Comparison of ENCODE assay signal across 21 mouse cellular contexts in genomic region chr11:96412941-96413491, GRCm38 (mm10). TPM values are rescaled to one million over a fixed set of nuclear protein-coding genes. Genes with fewer than 3 reads are reported as not detected.
DNase-seq lines count a peak whose midpoint lies in the region; TF ChIP-seq lines count a peak whose summit lies in the region.
"Had no signal": no experiment of that assay in that cellular context is flagged by ENCODE, and none has a peak within 500 bp of the region (broad histone marks: within the 10 kb centered on the region; RNA-seq: fewer than 3 reads in every experiment).

No protein-coding gene starts in this region.

- peaks cover 89% of the 10 kb centered on the region for H3K27me3 ChIP-seq in CH12.LX (replicated peaks)
- peaks cover 93% of the 10 kb centered on the region for H3K27me3 ChIP-seq in limb, embryonic 10.5 days (ENCODE audit: low read depth, poor library complexity, severe bottlenecking)

- no peak overlapping the region for H3K4me2 ChIP-seq in CH12.LX (ENCODE audit: insufficient read depth, low read depth, poor library complexity, severe bottlenecking)
- H3K4me2 ChIP-seq: midbrain, embryonic 12.5 days had no signal

- H3K79me2 ChIP-seq in CH12.LX (replicated peaks; ENCODE audit: control insufficient read depth, extremely low read depth, insufficient read depth, poor library complexity, severe bottlenecking) = no peaks in the 10 kb centered on the region

- DNase-seq in kidney, adult 18-20 months = peak; percentile 24
- DNase-seq in kidney, postnatal 14 days = no peak
- DNase-seq in CH12.LX (ENCODE audit: extremely low read depth) = no peak
- no peak for DNase-seq in limb, embryonic 10.5 days (ENCODE audit: low spot score)
- no peak for DNase-seq in right cerebral cortex, postnatal 36 days (ENCODE audit: low spot score in 2 of 2)
- DNase-seq in urinary bladder, postnatal 10 days (ENCODE audit: low spot score) = no peak
- no peak for DNase-seq in spleen, postnatal 10 days (ENCODE audit: low spot score in 2 of 2)
- DNase-seq: forebrain, postnatal 0 days had no signal

- H3K4me1 ChIP-seq in CH12.LX (ENCODE audit: control insufficient read depth in 1 of 2, insufficient read depth in 2 of 2) = peaks cover 0 to 6% of the 10 kb centered on the region in 2 experiments; a peak in 2 of 4 replicates
- peaks cover 21% of the 10 kb centered on the region for H3K4me1 ChIP-seq in embryonic fibroblast, embryonic 13.5 days (ENCODE audit: control insufficient read depth, insufficient read depth, low read length)
- H3K4me1 ChIP-seq in limb, embryonic 10.5 days = peaks cover 27% of the 10 kb centered on the region

- WGBS in limb, embryonic 10.5 days = 72% methylated on average over 9 of the region's 9 CpGs

- in situ Hi-C loops in CH12.LX (cut with MboI; ENCODE audit: low pct_ligation_motif_present, low pct_unique_long_range_greater_than_20kb, low sequenced_read_pairs) = no loop called here

- no peak overlapping the region for H3K27ac ChIP-seq in CH12.LX (ENCODE audit: insufficient read depth, low read depth)
- H3K27ac ChIP-seq in embryonic fibroblast, embryonic 13.5 days (ENCODE audit: insufficient read depth, low read length) = peak overlapping the region; percentile 60
- H3K27ac ChIP-seq in limb, embryonic 10.5 days = peak overlapping the region; percentile 4; the same call in 1 of the 2 replicates
- H3K27ac ChIP-seq: heart, adult 2 months; midbrain, embryonic 12.5 days had no signal

- H3K9me3 ChIP-seq in CH12.LX (replicated peaks; ENCODE audit: low read length) = peaks cover 13% of the 10 kb centered on the region
- H3K9me3 ChIP-seq in limb, embryonic 10.5 days (replicated peaks) = no peaks in the 10 kb centered on the region; the same call in 1 of the 2 replicates
- H3K9me3 ChIP-seq: G1E; midbrain, embryonic 12.5 days had no signal

- no peak overlapping the region for H3K4me3 ChIP-seq in CH12.LX (replicated peaks in 1 of 3; ENCODE audit: low read depth in 2 of 3, low read length in 2 of 3, poor library complexity in 1 of 3)
- H3K4me3 ChIP-seq in embryonic fibroblast, embryonic 13.5 days (ENCODE audit: insufficient read depth, low read length) = no peak overlapping the region
- H3K4me3 ChIP-seq in limb, embryonic 10.5 days = no peak overlapping the region
- H3K4me3 ChIP-seq: erythroblast, embryonic 14.5 days; heart, adult 2 months; midbrain, embryonic 12.5 days had no signal

- no peak for TF ChIP-seq CTCF in CH12.LX (conservative IDR thresholded peaks at IDR 0.05 in 1 of 2, IDR thresholded peaks at IDR 0.05 in 1 of 2; ENCODE audit: low read depth in 2 of 2, low read length in 2 of 2)
- no peak for TF ChIP-seq CTCF in embryonic fibroblast, embryonic 13.5 days (IDR thresholded peaks at IDR 0.05; ENCODE audit: borderline replicate concordance, insufficient read depth, low read length)

- dilution Hi-C loops in CH12.LX (cut with MboI; ENCODE audit: extremely low pct_ligation_motif_present, extremely low pct_unique_long_range_greater_than_20kb, low sequenced_read_pairs) = no loop called here

- no peak overlapping the region for H3K9ac ChIP-seq in CH12.LX (ENCODE audit: insufficient read depth, low read depth)
- H3K9ac ChIP-seq: forebrain, postnatal 0 days; midbrain, embryonic 12.5 days had no signal

- no peak for TF ChIP-seq RAD21 in CH12.LX (IDR thresholded peaks at IDR 0.05; ENCODE audit: low read depth, low read length)

- no peaks in the 10 kb centered on the region for H3K36me3 ChIP-seq in CH12.LX (replicated peaks in 1 of 2; ENCODE audit: control insufficient read depth in 1 of 2, insufficient read depth in 1 of 2, low read length in 1 of 2)
- no peaks in the 10 kb centered on the region for H3K36me3 ChIP-seq in limb, embryonic 10.5 days
- H3K36me3 ChIP-seq: G1E; midbrain, embryonic 12.5 days had no signal

- no peak for TF ChIP-seq EP300 in CH12.LX (IDR thresholded peaks at IDR 0.05; ENCODE audit: low read length)

- TF ChIP-seq POLR2A in CH12.LX (IDR thresholded peaks at IDR 0.05; ENCODE audit: low read depth, low read length) = no peak
- TF ChIP-seq POLR2A in embryonic fibroblast, embryonic 13.5 days (IDR thresholded peaks at IDR 0.05; ENCODE audit: low read depth, low read length) = no peak

TF ChIP-seq in CH12.LX, 34 proteins besides CTCF, POLR2A, EP300 and RAD21:
- peak; percentile 86 for TF ChIP-seq MAFK (IDR thresholded peaks at IDR 0.05; ENCODE audit: insufficient replicate concordance, low read length)
- TF ChIP-seq HCFC1 (IDR thresholded peaks at IDR 0.05; ENCODE audit: low read depth, low read length) = no peak
- no peak for TF ChIP-seq TBP (conservative IDR thresholded peaks at IDR 0.05; ENCODE audit: low read depth, low read length)
- TF ChIP-seq UBTF (IDR thresholded peaks at IDR 0.05; ENCODE audit: low read depth, low read length) = no peak
- no peak for TF ChIP-seq USF1 (IDR thresholded peaks at IDR 0.05; ENCODE audit: low read depth, low read length)
- no peak for TF ChIP-seq BHLHE40 (IDR thresholded peaks at IDR 0.05; ENCODE audit: low read depth, low read length)

RNA-seq across cellular contexts. Expression of gene Hoxb1, which starts 47.5 kb away (rescaled TPM):
- total RNA-seq in CH12.LX (2012; rRNA removed) (not detected in 2 replicates), CH12.LX (2014; rRNA removed) (not detected in 2 replicates)
- not detected in 2 replicates for polyA plus RNA-seq in CH12.LX (2012; ENCODE audit: insufficient read length, low read depth)
- polyA plus RNA-seq in embryonic fibroblast, embryonic 13.5 days (2011; ENCODE audit: insufficient read length, low read depth, missing spikeins) = not detected in 2 replicates
- 0.78 and 0.83 TPM in 2 replicates for polyA plus RNA-seq in limb, embryonic 10.5 days (2016; fragmentation: Nextera tagmentation; extraction: Ambion mirVana)
- total RNA-seq: adrenal gland, postnatal 10 days; forebrain, postnatal 0 days; gastrocnemius, adult 8-10 months; heart, adult 2 months; heart, postnatal 14 days; layer of hippocampus, adult 18-20 months; left cerebral cortex, adult 8-10 months had no signal
- polyA plus RNA-seq: C2C12; cerebellum, adult 2 months; erythroblast, embryonic 14.5 days; forebrain, postnatal 0 days; G1E; heart, adult 2 months; midbrain, embryonic 12.5 days; thymus, postnatal 0 days had no signal

RNA-seq across cellular contexts. Expression of gene Skap1, which starts 51.4 kb away (rescaled TPM):
- total RNA-seq in CH12.LX (2012; rRNA removed) = not detected in 2 replicates
- not detected in 2 replicates for total RNA-seq in CH12.LX (2014; rRNA removed)
- polyA plus RNA-seq in CH12.LX (2012; ENCODE audit: insufficient read length, low read depth) = not detected in 2 replicates
- polyA plus RNA-seq in embryonic fibroblast, embryonic 13.5 days (2011; ENCODE audit: insufficient read length, low read depth, missing spikeins) = 0.47 TPM in 1 of 2 replicates, not detected in the other
- polyA plus RNA-seq in limb, embryonic 10.5 days (2016; fragmentation: Nextera tagmentation; extraction: Ambion mirVana) = 0.13 TPM in 1 of 2 replicates, not detected in the other
- polyA plus RNA-seq: erythroblast, embryonic 14.5 days; G1E had no signal
